Mouse (Mus musculus) liver, adult 2 months (tissue): ENCODE measurements around the gene Gfy.

ENCODE experiments used
- CTCF ChIP-seq: fragments of 200-500 bp; IDR thresholded peaks from 2 replicates; pipeline ENCODE4 v1.5.1; 2011; ENCODE audit warnings: low read depth, low read length, control low read depth
- POLR2A ChIP-seq: fragments of 200-500 bp; IDR thresholded peaks from 2 replicates; pipeline ENCODE4 v1.6.1; 2011; ENCODE audit warnings: low read length, control low read depth; ENCODE audit not compliant: insufficient read depth; ENCODE audit errors: extremely low read depth

GRCm38 (mm10) chr7:45155590-45155989 lies 23.8 kb downstream of the Gfy start:
- no peak for TF ChIP-seq CTCF
- TF ChIP-seq POLR2A: no peak
